Mouse (Mus musculus) liver, embryonic 11.5 days (tissue): ENCODE measurements around the gene Ufsp1. TPM values are rescaled to one million over a fixed set of nuclear protein-coding genes. Genes with fewer than 3 reads are reported as not detected.

Experiments
- ATAC-seq: fragments of 200-750 bp; cut with Nextera tagmentation; replicated peaks from 2 replicates; pipeline ENCODE4 v1.8.0; 2017; ENCODE audit warnings: moderate number of reproducible peaks, mild to moderate bottlenecking, moderate TSS enrichment, moderate library complexity; ENCODE audit not compliant: low FRiP score
- DNase-seq: peaks from one replicate; pipeline ENCODE4 v3.0.0-alpha.2; 2017; ENCODE audit warnings: low spot score
- H3K27ac ChIP-seq: fragments of 300-500 bp; sonication (generic); 2 replicates; pipeline ENCODE4 v1.5.1; 2014; ENCODE audit warnings: mild to moderate bottlenecking, low read depth, low read length, control low read depth
- H3K27me3 ChIP-seq: fragments of 300-500 bp; sonication (generic); replicated peaks from 2 replicates; pipeline ENCODE4 v1.6.1; 2014; ENCODE audit warnings: low read length, mixed read lengths; ENCODE audit not compliant: control insufficient read depth, insufficient read depth
- H3K36me3 ChIP-seq: fragments of 300-500 bp; sonication (generic); 2 replicates; pipeline ENCODE4 v1.6.1; 2014; ENCODE audit warnings: mild to moderate bottlenecking, low read length, moderate library complexity, mixed read lengths; ENCODE audit not compliant: control insufficient read depth, insufficient read depth
- H3K4me1 ChIP-seq: fragments of 300-500 bp; sonication (generic); replicated peaks from 2 replicates; pipeline ENCODE4 v1.6.1; 2014; ENCODE audit warnings: low read length, mixed read lengths; ENCODE audit not compliant: control insufficient read depth, insufficient read depth
- H3K4me2 ChIP-seq: fragments of 300-500 bp; sonication (generic); 2 replicates; pipeline ENCODE4 v1.6.1; 2014; ENCODE audit warnings: mild to moderate bottlenecking, control low read depth, moderate library complexity
- H3K4me3 ChIP-seq: fragments of 300-500 bp; sonication (generic); 2 replicates; pipeline ENCODE4 v1.5.1; 2014; ENCODE audit warnings: low read depth, low read length, control low read depth
- H3K9ac ChIP-seq: fragments of 300-500 bp; sonication (generic); 2 replicates; pipeline ENCODE4 v1.6.1; 2014; ENCODE audit warnings: low read depth, low read length, control low read depth
- H3K9me3 ChIP-seq: fragments of 300-500 bp; sonication (generic); 2 replicates; pipeline ENCODE4 v1.6.1; 2016; ENCODE audit warnings: low read length, inconsistent platforms, mixed read lengths; ENCODE audit not compliant: control insufficient read depth
- WGBS: fragments of 180-500 bp; shearing (Covaris S2); extraction: QIAGEN DNeasy Blood & Tissue Kit; methylation state at CpG from one replicate; pipeline ENCODE4 v1.1.7; 2014; 5-methylcytosine and 5-hydroxymethylcytosine counted together
- microRNA-seq: library from miRNA; unstranded; fragments of <30 nt; microRNA quantifications from one replicate; pipeline ENCODE4, GENCODE M21; 2017; ENCODE audit warnings: borderline number of aligned reads
- polyA plus RNA-seq: library from polyadenylated mRNA; unstranded; fragments of >200 nt; fragmentation: Nextera tagmentation; extraction: Ambion mirVana; gene quantifications from 2 replicates; pipeline ENCODE4 v1.2.1, GENCODE M21; 2014

Gene Ufsp1
- polyA plus RNA-seq, 1 experiment from 2014 or later: 13.5 TPM

DNA sequence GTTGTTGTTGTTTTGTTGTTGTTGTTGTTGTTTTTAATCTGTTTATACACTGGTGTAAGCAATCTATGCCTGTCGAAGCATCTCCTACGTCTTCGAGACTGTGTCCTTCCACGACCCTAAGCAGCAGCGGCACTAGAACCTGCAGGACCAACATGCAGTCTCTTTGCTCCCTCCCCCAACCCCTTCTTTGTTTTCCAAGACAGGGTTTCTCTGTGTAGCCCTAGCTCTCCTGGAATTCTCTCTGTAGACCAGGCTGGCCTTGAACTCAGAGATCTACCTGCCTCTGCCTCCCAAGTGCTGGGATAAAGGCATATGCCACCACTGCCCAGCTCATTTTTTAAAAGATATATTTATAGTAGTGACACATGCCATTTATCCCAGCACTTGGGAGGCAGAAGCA is 49.0 kb downstream of the Ufsp1 start:
- Histone ChIP-seq H3K36me3 (no peaks in the 10 kb centered on the region), H3K9ac (no peak overlapping the region), H3K27me3 (peaks cover 10% of the 10 kb centered on the region), H3K4me1 (peaks cover 25% of the 10 kb centered on the region), H3K27ac (no peak overlapping the region), H3K9me3 (no peaks in the 10 kb centered on the region), H3K4me2 (no peak overlapping the region), H3K4me3 (no peak overlapping the region)
- WGBS: 90% methylated on average over 5 of the region's 5 CpGs
- no peak for ATAC-seq
- DNase-seq: no peak

GRCm38 (mm10) chr5:137343869-137344268 is 49.4 kb downstream of the Ufsp1 start:
- DNase-seq: no peak

More at GRCm38 (mm10) chr5:137343869-137344268, 49.4 kb downstream of the Ufsp1 start:
- H3K9me3 ChIP-seq: no peaks in the 10 kb centered on the region
- no peak for ATAC-seq
- no peaks in the 10 kb centered on the region for H3K36me3 ChIP-seq
- H3K27ac ChIP-seq: no peak overlapping the region
- peaks cover 25% of the 10 kb centered on the region for H3K4me1 ChIP-seq
- peaks cover 15% of the 10 kb centered on the region for H3K27me3 ChIP-seq
- H3K4me3 ChIP-seq: no peak overlapping the region
- H3K9ac ChIP-seq: no peak overlapping the region
- H3K4me2 ChIP-seq: no peak overlapping the region

Small RNA genes lying within 50 kb of the gene (microRNA-seq; reads per million reads assigned to microRNA genes)
- gene Mir7036 (2.1 reads per million), gene Mir8116 (not detected)

Other genes with a start within 250 kb of the Ufsp1 start
- gene Ap1s1, start 248.5 kb upstream of the Ufsp1 start, polyA plus RNA-seq: 163 and 175 TPM in 2 replicates
- 0.09 and 0.15 TPM in 2 replicates for gene Serpine1, start 222.4 kb upstream of the Ufsp1 start, polyA plus RNA-seq
- 8.7 and 8.8 TPM in 2 replicates for gene Trim56, start 178.4 kb upstream of the Ufsp1 start, polyA plus RNA-seq
- not detected in 2 replicates for gene Muc3, start 145.3 kb upstream of the Ufsp1 start, polyA plus RNA-seq
- gene Muc3a, start 82.2 kb upstream of the Ufsp1 start, polyA plus RNA-seq: 0.43 TPM in 1 of 2 replicates, not detected in the other
- 22.7 and 23.3 TPM in 2 replicates for gene Ache, start 7.1 kb upstream of the Ufsp1 start, polyA plus RNA-seq
- gene Srrt, start 13.0 kb downstream of the Ufsp1 start, polyA plus RNA-seq: 165 and 169 TPM in 2 replicates
- gene Trip6, start 19.8 kb downstream of the Ufsp1 start, polyA plus RNA-seq: 31.0 and 31.6 TPM in 2 replicates
- gene Slc12a9, start 39.0 kb downstream of the Ufsp1 start, polyA plus RNA-seq: 6.4 and 7.0 TPM in 2 replicates
- gene Ephb4, start 55.5 kb downstream of the Ufsp1 start, polyA plus RNA-seq: 28.2 and 29.9 TPM in 2 replicates
- 0.39 and 0.49 TPM in 2 replicates for gene Zan, start 182.4 kb downstream of the Ufsp1 start, polyA plus RNA-seq
- gene Pop7, start 207.9 kb downstream of the Ufsp1 start, polyA plus RNA-seq: 61.4 and 70.6 TPM in 2 replicates
- 7.0 and 9.0 TPM in 2 replicates for gene Gigyf1, start 223.9 kb downstream of the Ufsp1 start, polyA plus RNA-seq
- gene Epo, start 238.6 kb downstream of the Ufsp1 start, polyA plus RNA-seq: 4.6 and 7.8 TPM in 2 replicates
- 306 and 319 TPM in 2 replicates for gene Gnb2, start 238.9 kb downstream of the Ufsp1 start, polyA plus RNA-seq